Mouse (Mus musculus): Measurements from ENCODE around the gene Emp3. TPM values are rescaled to one million over a fixed set of nuclear protein-coding genes. Genes with fewer than 3 reads are reported as not detected.

Emp3 gene
- polyA plus RNA-seq, 1 experiment from 2014 or later = 216 TPM

GRCm38 (mm10) chr7:45924429-45924816 lies 3.2 kb upstream of the Emp3 start:
- H3K27ac ChIP-seq (ENCODE audit: low read length) = peak overlapping the region; percentile 97
- no peaks in the 10 kb centered on the region for H3K36me3 ChIP-seq (ENCODE audit: insufficient read depth, low read length)
- H3K4me3 ChIP-seq (ENCODE audit: low read length) = peak overlapping the region; percentile 53
- H3K9me3 ChIP-seq (ENCODE audit: low read length) = no peaks in the 10 kb centered on the region
- H3K27me3 ChIP-seq (ENCODE audit: insufficient read depth, low read length) = no peaks in the 10 kb centered on the region
- ATAC-seq (ENCODE audit: low FRiP score, low TSS enrichment) = peak; percentile 0; the same call in 1 of the 2 replicates
- H3K4me1 ChIP-seq (ENCODE audit: insufficient read depth, low read length) = peaks cover 44% of the 10 kb centered on the region
- 13% methylated on average over 14 of the region's 14 CpGs for WGBS
- H3K4me2 ChIP-seq (replicated peaks; ENCODE audit: low read depth, low read length) = peak overlapping the region; percentile 68
- peak overlapping the region; percentile 65 for H3K9ac ChIP-seq (replicated peaks; ENCODE audit: low read length)

DNA sequence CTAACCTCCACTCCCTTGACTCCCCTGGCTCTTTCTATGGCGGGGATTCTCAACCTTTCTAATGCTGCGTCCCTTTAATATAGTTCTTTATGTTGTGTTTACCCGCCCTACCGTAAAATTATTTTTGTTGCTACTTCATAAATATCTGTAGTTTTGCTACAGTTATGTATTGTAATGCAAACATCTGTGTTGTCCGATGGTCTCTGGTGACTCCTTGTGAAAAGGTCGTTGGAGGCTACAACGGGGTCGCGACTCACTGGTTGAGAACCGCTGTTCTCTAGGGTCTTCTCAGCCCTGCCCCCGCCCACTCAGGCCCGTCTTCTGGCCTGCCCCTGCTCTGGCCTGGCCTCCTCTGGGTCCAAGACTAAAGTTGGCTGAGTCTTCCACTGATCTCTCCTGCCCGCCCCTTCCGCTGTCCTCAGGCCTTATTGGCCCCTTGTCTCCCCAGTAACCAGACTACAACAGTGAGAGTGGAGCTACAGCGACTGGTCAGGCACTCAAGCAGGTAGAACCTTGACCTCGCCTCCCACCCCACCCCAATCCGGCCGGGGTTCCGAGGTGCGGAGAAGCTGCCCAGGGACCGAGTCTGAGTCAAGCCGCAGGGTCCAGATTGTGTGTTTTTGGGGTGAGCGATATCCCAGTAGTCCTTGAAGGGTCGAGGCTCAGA lies 2.7 kb upstream of the Emp3 start, which contains the start of gene Ccdc114:
TSS of gene Ccdc114 (plus strand) at position 311 of the 667 bp plus-strand sequence.
- Histone ChIP-seq H3K4me3 (ENCODE audit: low read length) (peak within 1 kb of the TSS; percentile 53), H3K36me3 (ENCODE audit: insufficient read depth, low read length) (0 out of 2 replicates have a peak, but pooled peaks cover 2% of the 10 kb centered on the region), H3K4me1 (ENCODE audit: insufficient read depth, low read length) (peaks cover 47% of the 10 kb centered on the region), H3K9ac (replicated peaks; ENCODE audit: low read length) (peak within 1 kb of the TSS; percentile 65), H3K4me2 (replicated peaks; ENCODE audit: low read depth, low read length) (peak within 1 kb of the TSS; percentile 68), H3K27ac (ENCODE audit: low read length) (peak within 1 kb of the TSS; percentile 97), H3K9me3 (ENCODE audit: low read length) (no peaks in the 10 kb centered on the region), H3K27me3 (ENCODE audit: insufficient read depth, low read length) (no peaks in the 10 kb centered on the region)
- peak; percentile 86 for ATAC-seq (ENCODE audit: low FRiP score, low TSS enrichment)
- WGBS = 4% methylated on average over 24 of the region's 24 CpGs

- no peaks in the 10 kb centered on the region for H3K27me3 ChIP-seq (ENCODE audit: insufficient read depth, low read length)
- peak; percentile 95 for ATAC-seq (ENCODE audit: low FRiP score, low TSS enrichment)
- peak overlapping the region; percentile 53 for H3K4me3 ChIP-seq (ENCODE audit: low read length)
- WGBS = under 1% methylated on average over 37 of the region's 37 CpGs
- H3K4me2 ChIP-seq (replicated peaks; ENCODE audit: low read depth, low read length) = peak overlapping the region; percentile 68
- peaks cover 48% of the 10 kb centered on the region for H3K4me1 ChIP-seq (ENCODE audit: insufficient read depth, low read length)
- H3K36me3 ChIP-seq (ENCODE audit: insufficient read depth, low read length) = 0 out of 2 replicates have a peak, but pooled peaks cover 2% of the 10 kb centered on the region
- peak overlapping the region; percentile 65 for H3K9ac ChIP-seq (replicated peaks; ENCODE audit: low read length)
- H3K9me3 ChIP-seq (ENCODE audit: low read length) = no peaks in the 10 kb centered on the region
- peak overlapping the region; percentile 97 for H3K27ac ChIP-seq (ENCODE audit: low read length)
Measured at GRCm38 (mm10) chr7:45922928-45923761, 1.9 kb upstream of the Emp3 start.

- no peaks in the 10 kb centered on the region for H3K27me3 ChIP-seq (ENCODE audit: insufficient read depth, low read length)
- WGBS = 81% methylated on average over 12 of the region's 12 CpGs
- H3K27ac ChIP-seq (ENCODE audit: low read length) = peak overlapping the region; percentile 97
- peaks cover 59% of the 10 kb centered on the region for H3K4me1 ChIP-seq (ENCODE audit: insufficient read depth, low read length)
- 0 out of 2 replicates have a peak, but pooled peaks cover 2% of the 10 kb centered on the region for H3K36me3 ChIP-seq (ENCODE audit: insufficient read depth, low read length)
- no peak overlapping the region for H3K4me3 ChIP-seq (ENCODE audit: low read length)
- H3K9ac ChIP-seq (replicated peaks; ENCODE audit: low read length) = peak overlapping the region; percentile 63
- H3K9me3 ChIP-seq (ENCODE audit: low read length) = no peaks in the 10 kb centered on the region
- H3K4me2 ChIP-seq (replicated peaks; ENCODE audit: low read depth, low read length) = peak overlapping the region; percentile 68
- no peak for ATAC-seq (ENCODE audit: low FRiP score, low TSS enrichment)
Measured at GRCm38 (mm10) chr7:45921950-45922600, 871 bp upstream of the Emp3 start.

DNA sequence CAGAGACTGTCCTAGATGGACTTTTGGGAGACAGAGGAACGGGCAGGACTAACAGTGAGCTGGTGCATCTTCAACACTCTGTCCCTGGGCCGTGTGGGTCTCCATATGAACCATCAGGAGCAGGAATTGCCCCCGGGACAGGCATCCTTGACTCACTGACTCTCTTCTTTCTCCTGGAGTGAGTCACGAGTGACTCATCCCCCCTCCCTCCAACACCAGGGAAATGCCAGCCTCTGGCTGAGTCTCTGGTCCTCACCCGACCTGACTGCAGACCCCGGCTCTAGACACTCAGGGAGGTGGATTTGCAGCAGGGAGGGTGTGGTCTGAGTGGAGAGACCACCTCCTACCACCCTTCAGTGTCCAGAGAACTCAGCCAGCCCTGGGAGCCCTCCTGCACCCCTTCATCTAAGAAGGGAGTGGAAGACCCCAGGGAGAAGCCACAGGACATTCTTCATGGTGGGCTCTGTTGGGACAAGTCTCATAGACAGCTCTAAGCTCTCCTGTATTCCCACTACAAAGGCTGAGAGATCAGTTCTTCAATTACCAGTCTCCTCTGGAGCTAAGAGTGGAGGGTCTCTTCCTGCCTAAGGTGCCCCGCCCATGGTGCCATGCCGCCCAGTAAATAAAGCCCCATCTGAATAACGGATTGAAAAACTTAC lies 492 bp downstream of the Emp3 start:
- Histone ChIP-seq H3K27ac (ENCODE audit: low read length) (peak overlapping the region; percentile 97), H3K27me3 (ENCODE audit: insufficient read depth, low read length) (no peaks in the 10 kb centered on the region), H3K9me3 (ENCODE audit: low read length) (no peaks in the 10 kb centered on the region), H3K36me3 (ENCODE audit: insufficient read depth, low read length) (0 out of 2 replicates have a peak, but pooled peaks cover 2% of the 10 kb centered on the region), H3K4me2 (replicated peaks; ENCODE audit: low read depth, low read length) (peak overlapping the region; percentile 61), H3K9ac (replicated peaks; ENCODE audit: low read length) (peak overlapping the region; percentile 67), H3K4me3 (ENCODE audit: low read length) (peak overlapping the region; percentile 55), H3K4me1 (ENCODE audit: insufficient read depth, low read length) (peaks cover 71% of the 10 kb centered on the region)
- ATAC-seq (ENCODE audit: low FRiP score, low TSS enrichment) = no peak
- 12% methylated on average over 9 of the region's 9 CpGs for WGBS

GRCm38 (mm10) chr7:45919761-45920160 lies 1.4 kb downstream of the Emp3 start:
- H3K4me2 ChIP-seq (replicated peaks; ENCODE audit: low read depth, low read length) = peak overlapping the region; percentile 61
- H3K9ac ChIP-seq (replicated peaks; ENCODE audit: low read length) = peak overlapping the region; percentile 67
- no peak for ATAC-seq (ENCODE audit: low FRiP score, low TSS enrichment)
- WGBS = 65% methylated on average over 4 of the region's 4 CpGs
- peak overlapping the region; percentile 12; the same call in 1 of the 2 replicates for H3K27ac ChIP-seq (ENCODE audit: low read length)
- 0 out of 2 replicates have a peak, but pooled peaks cover 2% of the 10 kb centered on the region for H3K36me3 ChIP-seq (ENCODE audit: insufficient read depth, low read length)
- no peaks in the 10 kb centered on the region for H3K9me3 ChIP-seq (ENCODE audit: low read length)
- peak overlapping the region; percentile 55 for H3K4me3 ChIP-seq (ENCODE audit: low read length)
- H3K27me3 ChIP-seq (ENCODE audit: insufficient read depth, low read length) = no peaks in the 10 kb centered on the region
- H3K4me1 ChIP-seq (ENCODE audit: insufficient read depth, low read length) = peaks cover 71% of the 10 kb centered on the region

GRCm38 (mm10) chr7:45919083-45919671 lies 2.0 kb downstream of the Emp3 start:
- peak overlapping the region; percentile 61 for H3K4me2 ChIP-seq (replicated peaks; ENCODE audit: low read depth, low read length)
- H3K27ac ChIP-seq (ENCODE audit: low read length) = peak overlapping the region; percentile 12
- H3K9me3 ChIP-seq (ENCODE audit: low read length) = no peaks in the 10 kb centered on the region
- peaks cover 66% of the 10 kb centered on the region for H3K4me1 ChIP-seq (ENCODE audit: insufficient read depth, low read length)
- no peak for ATAC-seq (ENCODE audit: low FRiP score, low TSS enrichment)
- no peak overlapping the region for H3K9ac ChIP-seq (replicated peaks; ENCODE audit: low read length)
- 0 out of 2 replicates have a peak, but pooled peaks cover 2% of the 10 kb centered on the region for H3K36me3 ChIP-seq (ENCODE audit: insufficient read depth, low read length)
- no peaks in the 10 kb centered on the region for H3K27me3 ChIP-seq (ENCODE audit: insufficient read depth, low read length)
- WGBS = 77% methylated on average over 14 of the region's 14 CpGs
- H3K4me3 ChIP-seq (ENCODE audit: low read length) = peak overlapping the region; percentile 55

GRCm38 (mm10) chr7:45917926-45918325 lies 3.3 kb downstream of the Emp3 start:
- Histone ChIP-seq H3K27ac (ENCODE audit: low read length) (peak overlapping the region; percentile 80), H3K9ac (replicated peaks; ENCODE audit: low read length) (peak overlapping the region; percentile 55), H3K27me3 (ENCODE audit: insufficient read depth, low read length) (no peaks in the 10 kb centered on the region), H3K9me3 (ENCODE audit: low read length) (no peaks in the 10 kb centered on the region), H3K36me3 (ENCODE audit: insufficient read depth, low read length) (0 out of 2 replicates have a peak, but pooled peaks cover 2% of the 10 kb centered on the region), H3K4me3 (ENCODE audit: low read length) (no peak overlapping the region), H3K4me2 (replicated peaks; ENCODE audit: low read depth, low read length) (peak overlapping the region; percentile 49; the same call in 1 of the 2 replicates), H3K4me1 (ENCODE audit: insufficient read depth, low read length) (peaks cover 64% of the 10 kb centered on the region)
- no peak for ATAC-seq (ENCODE audit: low FRiP score, low TSS enrichment)
- WGBS = 70% methylated on average over 15 of the region's 15 CpGs
